Mouse (Mus musculus) layer of hippocampus, adult 11-12 months (tissue): ENCODE measurements around the gene Pip4k2b.

ENCODE experiments used
- DNase-seq: peaks from one replicate; pipeline ENCODE4 v3.0.0; 2022; ENCODE audit warnings: low spot score

Pip4k2b gene

GRCm38 (mm10) chr11:97666221-97666620 is 78.3 kb downstream of the Pip4k2b start:
- no peak for DNase-seq

GRCm38 (mm10) chr11:97665431-97665830 is 79.1 kb downstream of the Pip4k2b start:
- no peak for DNase-seq
